ENCODE assay signal across 10 mouse cellular contexts in genomic region chr13:6635138-6636076, GRCm38 (mm10). TPM values are rescaled to one million over a fixed set of nuclear protein-coding genes. Genes with fewer than 3 reads are reported as not detected.
DNase-seq lines count a peak whose midpoint lies in the region; ATAC-seq and TF ChIP-seq lines count a peak whose summit lies in the region.
"Had no signal": no experiment of that assay in that cellular context is flagged by ENCODE, and none has a peak within 500 bp of the region (broad histone marks: within the 10 kb centered on the region; RNA-seq: fewer than 3 reads in every experiment).

No protein-coding gene starts in this region.

- 53% methylated on average over 11 of the region's 11 CpGs for WGBS in liver, embryonic 12.5 days (ENCODE audit: insufficient replicate concordance)
- 22% methylated on average over 11 of the region's 11 CpGs for WGBS in heart, embryonic 16.5 days

- ATAC-seq in liver, embryonic 12.5 days = no peak
- ATAC-seq in heart, embryonic 16.5 days (replicated peaks; ENCODE audit: extremely low read depth, insufficient read depth, low FRiP score) = peak; percentile 26

- H3K27ac ChIP-seq in liver, embryonic 12.5 days = no peak overlapping the region
- H3K27ac ChIP-seq in heart, embryonic 16.5 days (ENCODE audit: low read length) = peak overlapping the region; percentile 94
- H3K27ac ChIP-seq: liver, embryonic 15.5 days had no signal

- TF ChIP-seq POLR2A in myocyte (IDR thresholded peaks at IDR 0.05; ENCODE audit: insufficient read length, low read depth) = no peak

- H3K79me2 ChIP-seq in myocyte (ENCODE audit: control insufficient read depth, insufficient read depth) = peaks cover 3% of the 10 kb centered on the region

- no peaks in the 10 kb centered on the region for H3K9me3 ChIP-seq in liver, embryonic 12.5 days (replicated peaks)
- no peaks in the 10 kb centered on the region for H3K9me3 ChIP-seq in heart, embryonic 16.5 days (replicated peaks; ENCODE audit: control insufficient read depth, low read length)
- H3K9me3 ChIP-seq: liver, embryonic 15.5 days had no signal

- H3K4me3 ChIP-seq in liver, embryonic 12.5 days = no peak overlapping the region
- no peak overlapping the region for H3K4me3 ChIP-seq in heart, embryonic 16.5 days (ENCODE audit: low read length)
- no peak overlapping the region for H3K4me3 ChIP-seq in myocyte
- H3K4me3 ChIP-seq: liver, embryonic 15.5 days had no signal

- no peak overlapping the region for H3ac ChIP-seq in myocyte (ENCODE audit: control insufficient read depth, insufficient read length)

- no peaks in the 10 kb centered on the region for H3K27me3 ChIP-seq in liver, embryonic 12.5 days (replicated peaks)
- no peaks in the 10 kb centered on the region for H3K27me3 ChIP-seq in heart, embryonic 16.5 days (ENCODE audit: control insufficient read depth, insufficient read depth, low read length)
- no peaks in the 10 kb centered on the region for H3K27me3 ChIP-seq in myocyte (ENCODE audit: control insufficient read depth, insufficient read depth, insufficient read length)
- H3K27me3 ChIP-seq: liver, embryonic 15.5 days had no signal

- DNase-seq in liver = peak; percentile 7
- peak; percentile 56 for DNase-seq in R1 (ENCODE audit: low read depth, low spot score)
- DNase-seq in spleen, postnatal 36 days (ENCODE audit: low spot score in 2 of 2) = no peak
- no peak for DNase-seq in right cerebral cortex, postnatal 36 days (ENCODE audit: low spot score in 2 of 2)
- no peak for DNase-seq in layer of hippocampus, postnatal 36 days
- DNase-seq: right cerebral cortex, postnatal 25 days had no signal

- H3K36me3 ChIP-seq in liver, embryonic 12.5 days = no peaks in the 10 kb centered on the region
- H3K36me3 ChIP-seq in heart, embryonic 16.5 days (ENCODE audit: control insufficient read depth, insufficient read depth) = no peaks in the 10 kb centered on the region; the same call in 1 of the 2 replicates
- peaks cover 3% of the 10 kb centered on the region for H3K36me3 ChIP-seq in myocyte (ENCODE audit: control insufficient read depth, insufficient read depth)
- H3K36me3 ChIP-seq: liver, embryonic 15.5 days had no signal

- H3K9ac ChIP-seq in liver, embryonic 12.5 days = no peak overlapping the region
- peak overlapping the region; percentile 21; the same call in 1 of the 2 replicates for H3K9ac ChIP-seq in heart, embryonic 16.5 days (ENCODE audit: low read length)
- H3K9ac ChIP-seq: liver, embryonic 15.5 days had no signal

- H3K4me1 ChIP-seq in liver, embryonic 12.5 days = peaks cover 35% of the 10 kb centered on the region
- H3K4me1 ChIP-seq in heart, embryonic 16.5 days (ENCODE audit: control insufficient read depth, insufficient read depth, low read length) = peaks cover 65% of the 10 kb centered on the region

- no peak overlapping the region for H3K4me2 ChIP-seq in liver, embryonic 12.5 days
- H3K4me2 ChIP-seq in heart, embryonic 16.5 days (ENCODE audit: low read depth, low read length) = no peak overlapping the region; the same call in 1 of the 2 replicates
- H3K4me2 ChIP-seq in myocyte (ENCODE audit: low read depth) = peak overlapping the region; percentile 53
- H3K4me2 ChIP-seq: liver, embryonic 15.5 days had no signal

TF ChIP-seq in myocyte, 11 proteins besides CTCF, POLR2A, EP300 and RAD21:
- TF ChIP-seq TCF3 (IDR thresholded peaks at IDR 0.05; ENCODE audit: insufficient read length, low read depth) = no peak
- no peak for TF ChIP-seq MAX (IDR thresholded peaks at IDR 0.05; ENCODE audit: low read depth)
- peak in 1 of 3 experiments; percentile 16 for TF ChIP-seq MYOG (IDR thresholded peaks at IDR 0.05; ENCODE audit: control insufficient read depth in 1 of 3, insufficient read depth in 1 of 3, insufficient read length in 2 of 3, low read depth in 2 of 3)
- no peak for TF ChIP-seq E2F4 (IDR thresholded peaks at IDR 0.05; ENCODE audit: insufficient read depth)
- peak in 1 of 3 experiments; percentile 45 for TF ChIP-seq MYOD1 (IDR thresholded peaks at IDR 0.05; ENCODE audit: control insufficient read depth in 1 of 3, insufficient read length in 2 of 3, low read depth in 2 of 3)

RNA-seq across cellular contexts. Expression of gene Pfkp, which starts 13.2 kb away (rescaled TPM):
- 14.4 and 17.3 TPM in 2 replicates for polyA plus RNA-seq in liver, embryonic 12.5 days (2016; fragmentation: Nextera tagmentation; extraction: Ambion mirVana)
- polyA plus RNA-seq in heart, embryonic 16.5 days (2015; fragmentation: Nextera tagmentation; extraction: Ambion mirVana) = 201 and 224 TPM in 2 replicates
- 74.9 TPM for polyA plus RNA-seq in myocyte (2012; fragmentation: generic; extraction: Trizol)
- total RNA-seq in layer of hippocampus, postnatal 36 days (2021) = 100 to 1,000 TPM; 199 to 210 TPM

Comparison
In these comparisons a context has a peak if more than half of its experiments do, and no peak if none do; other contexts are left out.
1. DNase-seq: peak in liver (single experiment) and R1 (single experiment); none in spleen, postnatal 36 days (0 of 2), right cerebral cortex, postnatal 36 days (0 of 2) and layer of hippocampus, postnatal 36 days (0 of 2).